Mouse (Mus musculus) layer of hippocampus, adult 6 months (tissue): ENCODE results near the gene Dicer1. TPM values are rescaled to one million over a fixed set of nuclear protein-coding genes. Genes with fewer than 3 reads are reported as not detected.

Source experiments
- long read RNA-seq, 2 experiments: library from polyadenylated mRNA; unstranded; transcript quantifications; one replicate each; pipeline ENCODE4 v2.0.0; 2019 to 2020
- polyA plus RNA-seq: library from polyadenylated mRNA; unstranded; fragments of <200 nt; fragmentation: Nextera tagmentation; gene quantifications from 2 replicates; pipeline ENCODE4 v1.2.3, GENCODE M21; 2021

Gene Dicer1
- polyA plus RNA-seq, result 2.9 and 3.1 TPM in 2 replicates
- long read RNA-seq, experiment 1, partial matches to known transcripts, result 2 of 7 reads
- long read RNA-seq, experiment 1, other reads (novel, unspliced or antisense), result 5 of 7 reads
- long read RNA-seq, experiment 2, partial matches to known transcripts, result 5 of 12 reads
- long read RNA-seq, experiment 2, other reads (novel, unspliced or antisense), result 7 of 12 reads

GRCm38 (mm10) chr12:104751814-104752765 lies at the start of gene Dicer1:
Dicer1 (minus strand) TSS chr12:104751952.

Other genes with a start within 250 kb of the Dicer1 start
- gene Clmn, start 113.1 kb upstream of the Dicer1 start, polyA plus RNA-seq, result 8.2 and 10.0 TPM in 2 replicates